Mouse (Mus musculus): ENCODE data around the gene Arhgap18. TPM values are rescaled to one million over a fixed set of nuclear protein-coding genes. Genes with fewer than 3 reads are reported as not detected.

Arhgap18 gene
- polyA plus RNA-seq, 1 experiment from 2014 or later: 17.9 TPM

DNA sequence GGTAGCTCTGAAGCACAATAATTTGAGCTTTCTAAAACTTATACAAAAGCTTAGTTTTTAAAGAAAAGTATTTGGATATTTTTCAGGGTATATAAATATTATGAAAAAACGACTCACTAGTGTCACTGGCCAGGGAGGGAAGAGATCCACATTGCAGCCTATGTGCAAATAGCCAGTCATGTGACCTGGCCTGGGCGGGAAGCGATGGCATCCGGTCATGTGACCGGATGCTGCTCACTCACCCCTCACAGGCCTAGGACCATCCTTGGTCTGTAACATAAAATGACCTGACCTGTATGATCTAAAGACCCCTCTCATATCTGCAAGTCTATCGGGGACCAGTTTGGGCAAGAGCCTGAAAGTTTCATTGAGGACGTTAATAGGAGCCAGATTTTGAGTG lies 56.8 kb downstream of the Arhgap18 start:
- ATAC-seq (replicated peaks; ENCODE audit: low FRiP score): no peak

DNA sequence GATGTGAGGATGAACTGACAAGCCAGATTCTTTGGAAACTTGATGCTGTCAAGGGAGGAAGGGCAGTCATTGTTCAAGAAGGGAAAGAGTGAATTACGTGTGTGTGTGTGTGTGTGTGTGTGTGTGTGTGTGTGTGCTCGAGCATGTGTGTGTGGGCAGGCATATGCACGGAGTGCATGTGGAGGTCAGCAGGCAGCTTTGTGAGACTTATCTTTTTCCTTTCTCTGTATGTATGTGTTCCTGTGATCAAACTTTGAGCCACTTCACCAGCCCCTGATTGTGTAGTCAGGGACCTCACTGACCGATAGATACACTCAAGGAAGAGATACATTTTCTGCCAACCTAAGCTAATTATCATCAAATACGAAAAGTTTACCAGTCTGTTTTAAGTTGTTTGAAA lies 57.6 kb downstream of the Arhgap18 start:
- WGBS: 77% methylated on average over 5 of the region's 5 CpGs
- DNase-seq (ENCODE audit: low spot score): no peak
- Histone ChIP-seq H3K4me3 (ENCODE audit: low read depth, low read length) (no peak overlapping the region), H3K36me3 (ENCODE audit: control insufficient read depth, insufficient read depth, low read length) (no peaks in the 10 kb centered on the region), H3K9me3 (ENCODE audit: control insufficient read depth, low read length) (no peaks in the 10 kb centered on the region), H3K27me3 (replicated peaks; ENCODE audit: control insufficient read depth, insufficient read depth, low read length) (no peaks in the 10 kb centered on the region), H3K9ac (ENCODE audit: low read depth, low read length) (no peak overlapping the region), H3K4me2 (no peak overlapping the region), H3K27ac (ENCODE audit: low read depth, low read length) (no peak overlapping the region), H3K4me1 (replicated peaks; ENCODE audit: control insufficient read depth, insufficient read depth, low read length) (no peaks in the 10 kb centered on the region)
- no peak for ATAC-seq (replicated peaks; ENCODE audit: low FRiP score)

More for the DNA sequence above, 56.8 kb downstream of the Arhgap18 start:
- no peak overlapping the region for H3K4me3 ChIP-seq (ENCODE audit: low read depth, low read length)
- H3K4me2 ChIP-seq: no peak overlapping the region
- H3K9me3 ChIP-seq (ENCODE audit: control insufficient read depth, low read length): no peaks in the 10 kb centered on the region
- no peaks in the 10 kb centered on the region for H3K27me3 ChIP-seq (replicated peaks; ENCODE audit: control insufficient read depth, insufficient read depth, low read length)
- 91% methylated on average over 7 of the region's 7 CpGs for WGBS
- DNase-seq (ENCODE audit: low spot score): no peak
- no peaks in the 10 kb centered on the region for H3K4me1 ChIP-seq (replicated peaks; ENCODE audit: control insufficient read depth, insufficient read depth, low read length)
- no peak overlapping the region for H3K9ac ChIP-seq (ENCODE audit: low read depth, low read length)
- no peaks in the 10 kb centered on the region for H3K36me3 ChIP-seq (ENCODE audit: control insufficient read depth, insufficient read depth, low read length)
- no peak overlapping the region for H3K27ac ChIP-seq (ENCODE audit: low read depth, low read length)

DNA sequence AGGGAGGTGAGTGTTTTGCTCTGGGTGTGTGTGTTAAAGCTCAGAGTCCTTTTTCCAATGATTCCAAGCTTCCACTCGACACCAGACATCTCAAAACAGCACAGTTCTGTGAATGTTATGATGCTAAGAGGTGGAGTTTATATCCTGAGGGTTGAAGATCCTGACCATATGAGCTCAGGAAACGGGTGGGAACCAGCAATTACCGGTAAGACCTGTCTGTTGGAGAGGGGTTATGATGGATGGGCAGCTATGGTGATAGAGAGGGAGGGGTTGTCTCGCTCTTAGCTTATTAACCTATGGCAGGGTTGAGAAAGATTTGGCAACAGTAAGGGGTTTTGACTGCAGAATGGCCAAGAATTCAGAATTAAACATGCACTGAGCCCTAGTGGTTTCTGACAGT lies 58.1 kb downstream of the Arhgap18 start:
- no peaks in the 10 kb centered on the region for H3K36me3 ChIP-seq (ENCODE audit: control insufficient read depth, insufficient read depth, low read length)
- H3K9me3 ChIP-seq (ENCODE audit: control insufficient read depth, low read length): no peaks in the 10 kb centered on the region
- ATAC-seq (replicated peaks; ENCODE audit: low FRiP score): no peak
- H3K27ac ChIP-seq (ENCODE audit: low read depth, low read length): no peak overlapping the region
- no peak for DNase-seq (ENCODE audit: low spot score)
- no peak overlapping the region for H3K9ac ChIP-seq (ENCODE audit: low read depth, low read length)
- H3K4me3 ChIP-seq (ENCODE audit: low read depth, low read length): no peak overlapping the region
- no peak overlapping the region for H3K4me2 ChIP-seq
- 52% methylated on average over 4 of the region's 4 CpGs for WGBS
- H3K27me3 ChIP-seq (replicated peaks; ENCODE audit: control insufficient read depth, insufficient read depth, low read length): no peaks in the 10 kb centered on the region
- H3K4me1 ChIP-seq (replicated peaks; ENCODE audit: control insufficient read depth, insufficient read depth, low read length): no peaks in the 10 kb centered on the region

DNA sequence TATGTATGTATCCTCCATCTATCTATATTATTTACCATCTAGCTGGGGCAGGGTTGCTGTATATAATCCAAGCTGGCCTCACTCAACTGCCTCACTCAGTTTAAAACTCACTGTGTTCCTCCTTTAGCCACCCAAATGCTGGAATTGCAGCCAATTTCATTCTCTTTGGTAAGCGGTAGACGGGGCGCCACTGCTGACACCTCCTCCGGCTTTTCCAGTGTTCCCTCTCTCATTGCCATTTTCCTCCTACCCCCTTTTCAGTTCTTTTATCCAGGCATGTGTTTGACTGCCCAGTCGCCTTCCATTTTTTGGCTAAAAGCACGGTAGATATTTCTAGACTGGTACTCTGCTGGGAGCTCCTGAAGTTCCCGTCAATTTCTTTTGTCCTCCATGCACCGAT lies 62.4 kb downstream of the Arhgap18 start:
- Histone ChIP-seq H3K36me3 (ENCODE audit: control insufficient read depth, insufficient read depth, low read length) (no peaks in the 10 kb centered on the region), H3K4me1 (replicated peaks; ENCODE audit: control insufficient read depth, insufficient read depth, low read length) (no peaks in the 10 kb centered on the region), H3K4me2 (no peak overlapping the region), H3K4me3 (ENCODE audit: low read depth, low read length) (no peak overlapping the region), H3K27me3 (replicated peaks; ENCODE audit: control insufficient read depth, insufficient read depth, low read length) (no peaks in the 10 kb centered on the region), H3K27ac (ENCODE audit: low read depth, low read length) (no peak overlapping the region), H3K9ac (ENCODE audit: low read depth, low read length) (no peak overlapping the region), H3K9me3 (ENCODE audit: control insufficient read depth, low read length) (no peaks in the 10 kb centered on the region)
- WGBS: 92% methylated on average over 8 of the region's 8 CpGs
- ATAC-seq (replicated peaks; ENCODE audit: low FRiP score) (no peak), DNase-seq (ENCODE audit: low spot score) (no peak)

DNA sequence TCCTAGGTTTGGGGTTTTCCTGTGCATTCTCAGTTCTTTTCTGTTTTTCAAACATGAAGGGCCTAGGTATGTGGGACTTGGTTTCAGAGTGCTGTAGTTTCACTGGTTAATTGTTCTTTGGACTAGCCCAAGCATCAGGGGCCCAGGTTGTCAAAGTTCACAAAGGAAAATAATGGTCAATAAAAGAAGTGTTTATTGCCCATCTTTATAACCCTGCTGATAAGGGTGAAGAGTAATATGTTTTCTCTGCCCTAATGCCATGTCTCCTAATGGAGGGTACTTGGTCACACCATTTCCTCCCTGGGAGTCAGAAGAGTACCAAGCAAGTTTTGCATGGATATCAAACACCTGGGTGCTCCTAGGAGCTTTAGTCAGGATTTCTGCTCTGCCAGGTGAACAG lies 67.1 kb downstream of the Arhgap18 start:
- DNase-seq (ENCODE audit: low spot score) (no peak), ATAC-seq (replicated peaks; ENCODE audit: low FRiP score) (no peak)
- no peak overlapping the region for H3K4me3 ChIP-seq (ENCODE audit: low read depth, low read length)
- H3K27me3 ChIP-seq (replicated peaks; ENCODE audit: control insufficient read depth, insufficient read depth, low read length): no peaks in the 10 kb centered on the region
- no peak overlapping the region for H3K4me2 ChIP-seq
- H3K4me1 ChIP-seq (replicated peaks; ENCODE audit: control insufficient read depth, insufficient read depth, low read length): no peaks in the 10 kb centered on the region
- H3K27ac ChIP-seq (ENCODE audit: low read depth, low read length): no peak overlapping the region
- no peaks in the 10 kb centered on the region for H3K9me3 ChIP-seq (ENCODE audit: control insufficient read depth, low read length)
- H3K9ac ChIP-seq (ENCODE audit: low read depth, low read length): no peak overlapping the region
- H3K36me3 ChIP-seq (ENCODE audit: control insufficient read depth, insufficient read depth, low read length): no peaks in the 10 kb centered on the region

DNA sequence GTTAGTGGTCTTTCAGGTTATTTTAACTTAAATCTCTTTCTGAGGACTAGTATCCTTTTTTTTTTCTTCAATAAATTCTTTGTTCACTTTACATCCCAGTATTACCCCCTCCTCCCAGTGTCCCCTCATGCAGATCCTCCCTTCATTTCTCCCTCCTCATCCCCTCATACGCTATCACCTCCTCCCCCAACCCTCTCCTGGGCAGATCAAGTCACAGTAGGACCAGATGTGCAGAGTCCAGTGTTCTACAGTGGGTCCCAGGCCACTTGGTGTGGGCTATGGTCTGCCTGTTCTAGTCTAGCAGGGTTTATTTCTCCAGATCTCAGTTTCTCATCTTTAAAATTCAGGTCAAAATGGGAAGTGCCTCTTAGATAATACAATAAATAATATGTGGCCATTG lies 67.7 kb downstream of the Arhgap18 start:
- Histone ChIP-seq H3K27ac (ENCODE audit: low read depth, low read length) (no peak overlapping the region), H3K9me3 (ENCODE audit: control insufficient read depth, low read length) (no peaks in the 10 kb centered on the region), H3K36me3 (ENCODE audit: control insufficient read depth, insufficient read depth, low read length) (no peaks in the 10 kb centered on the region), H3K27me3 (replicated peaks; ENCODE audit: control insufficient read depth, insufficient read depth, low read length) (no peaks in the 10 kb centered on the region), H3K4me1 (replicated peaks; ENCODE audit: control insufficient read depth, insufficient read depth, low read length) (no peaks in the 10 kb centered on the region), H3K4me2 (no peak overlapping the region), H3K9ac (ENCODE audit: low read depth, low read length) (no peak overlapping the region), H3K4me3 (ENCODE audit: low read depth, low read length) (no peak overlapping the region)
- no peak for DNase-seq (ENCODE audit: low spot score)
- no peak for ATAC-seq (replicated peaks; ENCODE audit: low FRiP score)
- 76% methylated on average over 1 of the region's 1 CpGs for WGBS

DNA sequence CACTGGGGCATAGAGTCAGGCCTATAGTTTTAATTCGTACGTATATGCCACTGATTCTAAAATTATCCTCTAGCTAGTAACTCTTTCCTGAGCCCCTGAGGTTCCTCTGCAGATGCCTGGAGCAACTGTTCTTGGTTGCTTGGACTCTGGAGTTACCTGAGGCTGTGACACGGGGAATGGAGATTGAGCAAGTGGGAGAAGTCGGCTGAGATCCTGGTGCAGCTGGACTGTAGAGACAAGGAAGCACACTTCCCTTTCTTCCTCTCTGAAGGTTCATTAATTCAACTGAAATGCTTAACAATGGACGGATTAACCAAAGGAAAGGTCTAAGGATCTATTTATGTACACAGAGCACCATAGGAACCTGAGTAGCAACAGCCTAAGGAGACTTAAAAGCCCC lies 70.8 kb downstream of the Arhgap18 start:
- no peaks in the 10 kb centered on the region for H3K9me3 ChIP-seq (ENCODE audit: control insufficient read depth, low read length)
- ATAC-seq (replicated peaks; ENCODE audit: low FRiP score): no peak
- H3K27me3 ChIP-seq (replicated peaks; ENCODE audit: control insufficient read depth, insufficient read depth, low read length): no peaks in the 10 kb centered on the region
- WGBS: 62% methylated on average over 5 of the region's 5 CpGs
- H3K36me3 ChIP-seq (ENCODE audit: control insufficient read depth, insufficient read depth, low read length): no peaks in the 10 kb centered on the region
- no peaks in the 10 kb centered on the region; the same call in 1 of the 2 replicates for H3K4me1 ChIP-seq (replicated peaks; ENCODE audit: control insufficient read depth, insufficient read depth, low read length)
- H3K27ac ChIP-seq (ENCODE audit: low read depth, low read length): no peak overlapping the region
- no peak overlapping the region for H3K4me2 ChIP-seq
- no peak overlapping the region for H3K4me3 ChIP-seq (ENCODE audit: low read depth, low read length)
- no peak overlapping the region for H3K9ac ChIP-seq (ENCODE audit: low read depth, low read length)
- DNase-seq (ENCODE audit: low spot score): no peak

DNA sequence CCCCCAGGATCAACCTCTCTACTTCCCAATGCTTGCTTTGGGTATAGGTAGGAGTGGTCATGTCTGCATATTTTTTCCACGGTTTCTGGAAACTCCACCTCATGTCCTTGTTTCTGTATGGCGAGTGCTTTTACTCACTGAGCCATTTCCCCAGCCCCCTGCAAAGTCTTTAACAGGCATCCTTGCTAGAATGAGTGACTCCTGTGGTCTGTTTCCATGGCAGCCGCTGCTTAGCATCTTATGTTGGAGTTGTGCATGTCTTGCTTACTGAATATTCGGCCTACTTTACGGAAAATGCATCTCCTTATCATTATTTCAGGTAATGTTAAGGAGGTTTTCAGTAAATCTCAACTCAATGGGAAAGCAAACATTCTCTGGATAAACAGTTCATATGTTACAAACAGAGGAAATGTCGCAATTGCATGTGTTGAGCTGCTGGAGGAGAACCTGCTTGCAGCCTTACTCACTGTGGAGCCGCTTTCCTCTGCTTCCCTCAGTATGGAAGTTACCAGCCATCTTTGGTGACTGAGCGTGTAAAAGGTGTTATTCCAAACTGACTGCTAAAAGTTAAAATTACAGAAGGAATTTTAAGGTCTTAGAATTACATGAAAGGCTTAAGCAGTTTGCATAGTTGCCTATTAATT lies 72.1 kb downstream of the Arhgap18 start:
- ATAC-seq (replicated peaks; ENCODE audit: low FRiP score): no peak

DNA sequence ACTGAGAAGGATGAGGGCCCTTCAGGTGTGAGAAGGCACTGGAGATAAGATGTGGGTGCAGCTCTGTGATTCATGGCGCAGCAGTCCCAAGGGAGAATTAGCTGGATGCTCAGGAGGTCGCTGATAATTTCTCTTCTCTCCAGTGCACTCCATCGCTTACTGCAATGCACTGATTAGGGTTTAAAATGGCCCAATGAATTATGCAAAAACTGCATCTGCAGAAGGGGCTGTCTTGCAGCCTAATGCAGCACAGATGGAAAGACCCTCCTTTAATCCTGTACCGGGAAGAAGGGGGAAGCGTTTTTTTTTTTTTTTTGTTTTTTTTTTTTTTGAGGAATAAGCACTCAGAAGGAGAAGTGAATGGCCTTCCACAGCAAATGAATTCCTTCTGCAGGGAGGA lies 74.1 kb downstream of the Arhgap18 start:
- Histone ChIP-seq H3K9me3 (ENCODE audit: control insufficient read depth, low read length) (no peaks in the 10 kb centered on the region), H3K4me2 (no peak overlapping the region), H3K27ac (ENCODE audit: low read depth, low read length) (no peak overlapping the region), H3K4me3 (ENCODE audit: low read depth, low read length) (no peak overlapping the region), H3K4me1 (replicated peaks; ENCODE audit: control insufficient read depth, insufficient read depth, low read length) (no peaks in the 10 kb centered on the region; the same call in 1 of the 2 replicates), H3K36me3 (ENCODE audit: control insufficient read depth, insufficient read depth, low read length) (no peaks in the 10 kb centered on the region), H3K27me3 (replicated peaks; ENCODE audit: control insufficient read depth, insufficient read depth, low read length) (no peaks in the 10 kb centered on the region), H3K9ac (ENCODE audit: low read depth, low read length) (no peak overlapping the region)
- DNase-seq (ENCODE audit: low spot score) (no peak), ATAC-seq (replicated peaks; ENCODE audit: low FRiP score) (no peak)
- WGBS: 48% methylated on average over 5 of the region's 5 CpGs

More for the DNA sequence above, 72.1 kb downstream of the Arhgap18 start:
- Histone ChIP-seq H3K4me3 (ENCODE audit: low read depth, low read length) (no peak overlapping the region), H3K9ac (ENCODE audit: low read depth, low read length) (no peak overlapping the region), H3K4me1 (replicated peaks; ENCODE audit: control insufficient read depth, insufficient read depth, low read length) (no peaks in the 10 kb centered on the region; the same call in 1 of the 2 replicates), H3K27ac (ENCODE audit: low read depth, low read length) (no peak overlapping the region), H3K27me3 (replicated peaks; ENCODE audit: control insufficient read depth, insufficient read depth, low read length) (no peaks in the 10 kb centered on the region), H3K9me3 (ENCODE audit: control insufficient read depth, low read length) (no peaks in the 10 kb centered on the region), H3K36me3 (ENCODE audit: control insufficient read depth, insufficient read depth, low read length) (no peaks in the 10 kb centered on the region), H3K4me2 (no peak overlapping the region)
- WGBS: 80% methylated on average over 8 of the region's 8 CpGs
- no peak for DNase-seq (ENCODE audit: low spot score)

Data from liver, embryonic 11.5 days (tissue).